Mouse (Mus musculus): ENCODE data around the gene Ensa. TPM values are rescaled to one million over a fixed set of nuclear protein-coding genes. Genes with fewer than 3 reads are reported as not detected.

Gene Ensa
- total RNA-seq, 1 experiment from 2014 or later = 109 TPM

DNA sequence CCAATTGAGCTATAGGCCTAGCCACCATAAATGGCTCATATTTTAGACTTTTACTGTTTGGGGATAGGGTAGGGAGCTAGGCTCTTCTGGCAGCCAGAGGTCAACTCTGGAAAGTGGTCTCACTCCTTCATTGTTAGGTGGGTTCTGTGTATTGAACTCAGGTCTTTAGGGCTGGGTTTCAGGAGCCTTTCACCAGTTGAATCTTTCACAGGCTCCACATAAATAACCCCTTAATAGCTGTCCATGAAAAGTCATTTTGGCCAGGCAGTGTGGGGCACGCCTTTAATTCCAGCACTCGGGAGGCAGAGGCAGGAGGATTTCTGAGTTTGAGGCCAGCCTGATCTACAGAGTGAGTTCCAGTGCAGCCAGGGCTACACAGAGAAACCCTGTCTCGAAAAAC lies 32.9 kb downstream of the Ensa start:
- ATAC-seq (replicated peaks in 1 of 2; ENCODE audit: insufficient read depth in 1 of 2, low FRiP score in 2 of 2, low TSS enrichment in 1 of 2, low read depth in 1 of 2, poor library complexity in 2 of 2, severe bottlenecking in 2 of 2) = no peak

DNA sequence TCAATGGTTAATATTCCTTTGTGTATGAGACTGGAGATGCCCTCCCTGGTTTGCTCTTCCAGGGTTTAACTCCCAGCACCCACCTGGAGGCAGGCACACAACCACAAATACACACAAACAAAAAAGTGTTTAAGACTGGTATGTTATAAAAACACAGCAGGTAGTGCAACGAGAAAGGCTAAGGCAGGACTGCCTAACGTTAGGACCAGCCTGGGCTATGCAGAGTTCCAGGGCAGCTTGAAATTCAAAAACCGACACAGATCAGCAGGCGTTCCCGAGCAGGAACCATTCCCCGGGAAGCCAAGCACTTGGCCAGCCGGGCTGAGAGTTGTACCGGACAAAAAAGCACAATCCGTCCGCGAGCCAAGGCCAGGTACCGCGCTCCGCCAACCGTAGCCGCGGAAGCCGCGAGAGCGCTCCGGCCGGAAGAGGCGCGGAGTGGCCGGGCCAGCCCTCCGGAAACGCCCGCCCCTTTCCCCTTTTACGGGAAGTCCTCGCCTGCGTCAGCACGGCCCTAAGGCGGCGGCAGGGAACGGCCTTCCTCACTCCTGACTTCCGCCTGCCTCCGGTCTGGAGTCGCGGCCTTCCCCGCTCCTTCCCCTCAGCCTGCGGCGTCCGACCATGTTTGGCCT lies 33.6 kb downstream of the Ensa start, which contains the start of gene Mcl1:
Mcl1 (plus strand) TSS at position 553 of the 632 bp plus-strand sequence.
- ATAC-seq (replicated peaks in 1 of 2; ENCODE audit: insufficient read depth in 1 of 2, low FRiP score in 2 of 2, low TSS enrichment in 1 of 2, low read depth in 1 of 2, poor library complexity in 2 of 2, severe bottlenecking in 2 of 2) = peak; percentile 63 to 75

DNA sequence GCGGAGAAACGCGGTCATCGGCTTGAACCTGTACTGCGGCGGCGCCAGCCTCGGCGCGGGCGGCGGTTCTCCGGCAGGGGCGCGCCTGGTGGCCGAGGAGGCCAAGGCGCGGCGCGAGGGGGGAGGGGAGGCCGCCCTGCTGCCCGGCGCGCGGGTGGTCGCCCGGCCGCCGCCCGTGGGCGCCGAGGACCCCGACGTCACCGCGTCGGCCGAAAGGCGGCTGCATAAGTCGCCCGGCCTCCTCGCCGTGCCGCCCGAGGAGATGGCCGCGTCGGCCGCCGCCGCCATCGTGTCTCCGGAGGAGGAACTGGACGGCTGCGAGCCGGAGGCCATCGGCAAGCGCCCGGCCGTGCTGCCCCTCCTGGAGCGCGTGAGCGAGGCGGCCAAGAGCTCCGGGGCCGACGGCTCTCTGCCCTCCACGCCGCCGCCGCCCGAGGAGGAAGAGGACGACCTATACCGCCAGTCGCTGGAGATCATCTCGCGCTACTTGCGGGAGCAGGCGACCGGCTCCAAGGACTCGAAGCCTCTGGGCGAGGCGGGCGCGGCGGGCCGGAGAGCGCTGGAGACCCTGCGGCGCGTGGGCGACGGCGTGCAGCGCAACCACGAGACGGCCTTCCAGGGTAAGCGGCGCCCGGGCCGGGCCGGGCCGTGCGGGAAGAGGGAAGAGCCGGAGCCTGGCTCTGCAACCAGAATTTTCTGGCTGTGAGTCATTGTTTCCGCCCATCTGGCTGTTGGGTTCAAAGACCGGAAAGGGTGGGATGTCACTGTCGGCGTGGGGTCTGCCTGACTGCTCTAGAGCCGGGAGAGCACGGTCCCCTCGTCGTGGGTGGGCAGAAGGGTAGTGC lies 34.3 kb downstream of the Ensa start:
- ATAC-seq (replicated peaks in 1 of 2; ENCODE audit: insufficient read depth in 1 of 2, low FRiP score in 2 of 2, low TSS enrichment in 1 of 2, low read depth in 1 of 2, poor library complexity in 2 of 2, severe bottlenecking in 2 of 2) = peak; percentile 22 to 33

DNA sequence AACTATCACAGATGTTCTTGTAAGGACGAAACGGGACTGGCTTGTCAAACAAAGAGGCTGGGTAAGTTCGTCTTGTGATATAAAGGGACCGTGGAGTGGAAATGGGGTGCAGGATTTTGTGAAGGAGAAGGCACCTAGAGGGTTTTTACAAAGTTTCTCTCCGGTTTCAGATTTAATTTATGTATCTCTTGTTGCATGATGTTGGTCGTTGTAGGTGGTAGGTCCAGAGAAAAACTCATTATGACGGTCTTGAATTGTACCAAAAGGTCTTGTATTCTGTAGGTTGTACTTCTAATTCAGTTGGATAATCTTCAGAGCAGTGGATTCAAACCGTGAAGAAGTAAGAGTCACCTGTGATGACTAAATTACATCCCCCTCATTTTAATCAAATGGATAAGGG lies 35.2 kb downstream of the Ensa start:
- ATAC-seq (replicated peaks in 1 of 2; ENCODE audit: insufficient read depth in 1 of 2, low FRiP score in 2 of 2, low TSS enrichment in 1 of 2, low read depth in 1 of 2, poor library complexity in 2 of 2, severe bottlenecking in 2 of 2) = no peak

DNA sequence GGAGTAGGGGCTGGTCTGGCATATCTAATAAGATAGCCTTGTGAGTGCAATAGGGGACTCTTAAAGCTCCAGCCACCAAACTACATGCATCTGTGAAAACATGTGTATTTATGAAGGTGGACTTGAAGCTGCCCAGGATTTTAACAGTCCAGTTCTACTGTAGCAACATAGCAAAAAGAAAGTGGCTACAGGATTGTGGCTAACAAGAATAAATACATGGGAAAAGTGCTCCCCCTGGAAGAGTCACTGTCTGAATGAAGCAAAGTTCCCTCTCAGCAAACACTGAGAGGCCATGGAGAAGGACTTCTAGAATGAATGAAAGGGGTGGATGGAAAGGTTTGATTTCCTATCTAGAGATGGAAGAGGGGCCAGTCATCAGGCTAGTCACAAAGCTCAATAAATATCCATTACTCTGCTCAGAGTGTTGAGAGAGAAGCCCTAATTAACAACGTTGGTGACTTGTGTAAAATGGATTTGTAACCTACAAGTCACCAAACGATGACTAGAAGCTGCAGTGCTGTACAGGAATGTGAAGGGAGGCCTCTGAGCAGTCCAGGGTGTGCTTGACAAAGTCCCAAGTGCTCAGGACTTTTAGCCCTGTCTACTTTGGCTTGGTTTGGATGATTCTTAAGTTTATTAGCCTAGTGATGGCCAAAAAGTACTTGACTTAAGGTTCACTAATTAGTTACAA lies 36.1 kb downstream of the Ensa start:
- no peak for ATAC-seq (replicated peaks in 1 of 2; ENCODE audit: insufficient read depth in 1 of 2, low FRiP score in 2 of 2, low TSS enrichment in 1 of 2, low read depth in 1 of 2, poor library complexity in 2 of 2, severe bottlenecking in 2 of 2)

DNA sequence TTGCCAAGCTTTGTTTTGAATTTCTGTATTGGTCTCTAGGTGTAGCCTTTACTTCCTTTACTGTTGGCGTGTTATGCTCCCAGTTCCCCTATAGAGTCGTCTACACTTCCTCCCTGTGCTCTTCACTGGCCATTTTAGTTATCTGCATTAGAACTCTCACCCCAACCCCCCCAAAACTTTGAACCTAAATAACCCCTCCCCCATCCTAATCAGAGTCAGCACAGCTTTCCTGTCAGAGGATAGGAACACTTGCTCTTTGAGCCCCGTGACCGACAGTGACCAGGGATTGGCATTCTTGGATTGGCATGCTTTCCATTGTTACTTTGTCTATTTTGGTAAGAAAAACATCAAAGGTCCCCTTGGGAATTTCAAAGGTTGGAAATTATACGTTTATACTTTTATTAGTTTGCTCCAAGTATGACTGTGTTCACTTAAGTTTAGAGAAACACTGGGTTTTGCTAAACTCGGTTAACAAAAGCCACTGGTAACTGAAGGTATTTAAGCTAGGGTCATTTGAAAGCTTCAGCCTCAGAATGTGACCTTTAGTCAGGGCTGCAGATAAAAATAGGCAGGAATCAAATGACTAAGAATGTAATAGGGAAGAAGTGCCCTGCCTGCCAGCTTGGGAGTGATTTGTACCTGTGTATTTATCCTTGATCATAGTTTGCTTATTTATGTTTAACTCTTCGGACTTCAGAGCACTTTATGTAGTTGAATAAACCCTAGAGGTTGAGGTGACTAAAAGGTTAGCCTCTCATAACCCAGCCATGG lies 37.3 kb downstream of the Ensa start:
- ATAC-seq (replicated peaks in 1 of 2; ENCODE audit: insufficient read depth in 1 of 2, low FRiP score in 2 of 2, low TSS enrichment in 1 of 2, low read depth in 1 of 2, poor library complexity in 2 of 2, severe bottlenecking in 2 of 2) = no peak

DNA sequence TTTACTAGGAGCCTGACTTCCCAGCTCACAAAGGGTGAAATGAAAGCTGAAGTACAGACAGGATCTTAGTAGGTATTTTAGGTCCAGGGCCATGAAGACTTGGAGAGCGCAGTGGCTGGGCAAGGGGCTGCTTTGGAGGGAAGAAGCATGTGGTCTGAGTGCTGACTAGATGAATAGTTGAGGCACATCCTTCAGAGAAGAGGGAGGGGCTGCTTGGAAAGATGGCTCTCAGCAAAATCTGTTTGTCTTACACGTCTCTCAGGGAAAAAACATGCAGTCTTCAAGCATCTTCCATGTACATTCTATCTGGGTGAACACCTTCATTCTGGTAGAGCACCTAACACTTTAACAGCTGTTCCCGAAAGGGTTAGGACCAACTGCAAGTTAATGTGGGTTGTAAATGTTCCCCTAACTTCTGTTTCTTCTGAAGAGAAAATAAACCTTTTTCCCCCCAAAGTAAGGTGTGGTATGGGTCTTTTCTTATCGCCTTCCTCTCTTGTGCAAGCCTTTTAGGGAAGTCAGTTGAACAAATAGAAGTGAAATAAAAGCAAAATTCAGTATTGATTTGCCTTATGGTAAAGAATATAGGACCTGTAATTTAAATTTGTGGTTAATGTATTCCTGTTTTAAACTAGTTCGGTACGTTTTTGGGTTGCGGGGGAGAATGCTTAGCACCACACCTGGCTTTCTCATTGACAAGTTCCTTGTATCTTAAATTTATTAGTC lies 38.1 kb downstream of the Ensa start:
- ATAC-seq (replicated peaks in 1 of 2; ENCODE audit: insufficient read depth in 1 of 2, low FRiP score in 2 of 2, low TSS enrichment in 1 of 2, low read depth in 1 of 2, poor library complexity in 2 of 2, severe bottlenecking in 2 of 2) = no peak

DNA sequence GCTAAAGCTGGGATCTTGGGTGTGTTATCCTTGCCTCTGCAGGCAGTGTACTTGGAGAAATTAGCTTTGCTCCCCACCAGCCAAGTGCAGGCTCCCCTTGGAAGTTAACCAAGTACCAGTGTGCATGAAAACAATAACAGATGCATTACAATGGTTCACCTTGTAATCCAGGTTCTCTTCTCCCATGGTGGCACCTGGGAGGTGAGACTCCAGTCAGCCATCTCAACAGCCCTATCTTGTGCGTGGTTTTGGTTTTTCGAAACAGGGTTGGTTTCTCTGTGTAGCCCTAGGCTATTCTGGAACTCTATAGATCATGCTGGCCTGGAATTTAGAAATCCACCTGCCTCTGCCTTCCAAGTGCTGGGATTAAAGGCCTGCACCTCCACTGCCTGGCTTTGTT lies 38.7 kb downstream of the Ensa start:
- no peak for ATAC-seq (replicated peaks in 1 of 2; ENCODE audit: insufficient read depth in 1 of 2, low FRiP score in 2 of 2, low TSS enrichment in 1 of 2, low read depth in 1 of 2, poor library complexity in 2 of 2, severe bottlenecking in 2 of 2)

DNA sequence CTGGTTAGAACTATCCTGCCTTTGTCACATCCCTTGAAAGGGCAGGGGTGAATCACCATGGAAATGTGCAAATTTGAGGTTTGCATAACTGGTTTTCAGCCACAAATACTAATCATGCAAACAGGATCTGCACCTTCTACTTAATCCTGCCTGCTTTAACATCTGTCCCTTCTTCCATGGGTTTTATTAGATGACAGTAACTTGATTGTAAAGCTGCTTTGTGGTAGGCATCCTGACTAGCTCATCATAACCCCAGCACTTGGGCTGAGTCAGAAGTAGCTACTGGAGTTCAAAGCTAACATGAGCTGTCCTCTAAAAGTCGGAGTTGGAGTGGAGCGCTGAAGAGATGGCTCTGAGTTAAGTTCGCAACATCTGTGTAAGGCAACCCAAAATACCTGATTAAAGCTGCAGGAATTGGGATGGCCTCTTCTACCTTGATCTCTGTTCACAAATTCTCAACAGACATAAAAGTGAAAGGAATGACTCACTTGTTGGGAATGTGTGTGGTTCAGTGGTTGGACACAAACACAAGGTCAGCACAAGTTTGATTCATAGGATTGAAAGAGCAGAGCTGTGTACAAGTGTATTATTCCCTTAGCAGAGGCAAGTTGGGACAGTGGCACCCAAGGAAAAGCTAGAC lies 39.3 kb downstream of the Ensa start:
- no peak for ATAC-seq (replicated peaks in 1 of 2; ENCODE audit: insufficient read depth in 1 of 2, low FRiP score in 2 of 2, low TSS enrichment in 1 of 2, low read depth in 1 of 2, poor library complexity in 2 of 2, severe bottlenecking in 2 of 2)

DNA sequence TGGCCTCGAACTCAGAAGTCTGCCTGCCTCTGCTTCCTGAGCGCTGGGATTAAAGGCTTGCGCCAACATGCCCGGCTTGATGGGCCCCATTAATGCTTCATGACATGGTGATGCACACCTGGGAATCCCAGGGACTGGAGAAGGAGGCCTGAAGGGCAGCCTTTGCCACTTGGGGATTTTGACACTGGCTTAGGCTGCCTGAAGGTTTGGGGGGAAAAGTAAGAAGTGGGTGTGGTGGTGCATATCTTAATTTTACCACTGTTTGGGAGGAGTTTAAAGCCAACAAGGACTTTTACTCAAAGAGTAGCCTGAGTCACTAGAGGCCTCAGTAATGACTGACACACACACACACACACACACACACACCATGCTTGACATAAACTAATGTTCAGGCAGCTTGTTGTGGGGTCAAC lies 40.2 kb downstream of the Ensa start:
- ATAC-seq (replicated peaks in 1 of 2; ENCODE audit: insufficient read depth in 1 of 2, low FRiP score in 2 of 2, low TSS enrichment in 1 of 2, low read depth in 1 of 2, poor library complexity in 2 of 2, severe bottlenecking in 2 of 2) = no peak

DNA sequence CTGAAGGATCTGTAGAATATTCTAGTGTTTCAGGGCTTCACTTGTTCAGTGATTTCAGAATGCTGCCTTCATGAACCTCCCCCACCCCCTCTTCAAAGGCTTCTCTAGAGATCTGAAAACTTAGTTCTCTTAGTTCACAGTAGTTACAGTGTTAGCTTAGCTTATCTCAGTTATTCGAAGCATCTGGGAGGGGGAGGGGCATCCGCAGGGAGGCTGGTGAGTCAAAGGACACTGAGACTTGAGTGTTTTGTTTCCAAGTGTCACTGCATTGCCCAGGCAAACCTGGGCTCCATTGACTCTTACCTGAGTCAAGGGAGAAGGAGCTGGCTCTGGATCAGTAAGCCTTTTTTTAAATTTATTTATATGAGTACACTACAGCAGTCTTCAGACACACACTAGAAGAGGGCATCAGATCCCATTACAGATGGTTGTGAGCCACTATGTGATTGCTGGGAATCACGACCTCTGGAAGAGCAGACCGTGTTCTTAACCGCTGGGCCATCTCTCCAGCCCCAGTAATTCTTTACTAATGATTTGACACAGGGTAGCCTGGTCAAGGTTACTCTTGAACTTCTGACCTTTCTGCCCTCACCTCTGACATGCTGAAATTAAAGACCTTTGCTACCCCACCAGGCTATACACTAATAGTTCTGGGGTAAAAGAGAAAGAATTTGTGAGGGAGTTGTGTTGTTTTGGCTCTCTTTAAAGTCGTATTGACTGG lies 41.5 kb downstream of the Ensa start:
- no peak for ATAC-seq (replicated peaks in 1 of 2; ENCODE audit: insufficient read depth in 1 of 2, low FRiP score in 2 of 2, low TSS enrichment in 1 of 2, low read depth in 1 of 2, poor library complexity in 2 of 2, severe bottlenecking in 2 of 2)

DNA sequence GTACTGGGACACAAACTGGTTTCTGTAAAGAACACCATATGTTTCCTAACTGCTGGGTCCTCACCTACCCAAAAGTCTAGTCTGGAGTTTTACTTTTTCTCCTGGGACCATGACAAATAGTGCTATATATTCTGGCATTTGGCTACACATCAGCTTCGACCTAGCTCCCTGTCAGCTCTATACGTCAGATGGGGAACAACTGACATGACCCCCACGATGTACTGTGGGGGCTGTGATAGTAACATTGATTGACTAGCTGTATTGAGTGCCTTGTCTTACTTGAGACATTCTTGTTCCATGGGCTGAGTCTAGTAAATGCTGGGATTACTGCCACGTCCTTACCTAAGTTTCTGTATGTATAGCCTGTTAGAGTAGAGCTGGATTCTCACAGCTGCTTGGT lies 42.7 kb downstream of the Ensa start:
- no peak for ATAC-seq (replicated peaks in 1 of 2; ENCODE audit: insufficient read depth in 1 of 2, low FRiP score in 2 of 2, low TSS enrichment in 1 of 2, low read depth in 1 of 2, poor library complexity in 2 of 2, severe bottlenecking in 2 of 2)

DNA sequence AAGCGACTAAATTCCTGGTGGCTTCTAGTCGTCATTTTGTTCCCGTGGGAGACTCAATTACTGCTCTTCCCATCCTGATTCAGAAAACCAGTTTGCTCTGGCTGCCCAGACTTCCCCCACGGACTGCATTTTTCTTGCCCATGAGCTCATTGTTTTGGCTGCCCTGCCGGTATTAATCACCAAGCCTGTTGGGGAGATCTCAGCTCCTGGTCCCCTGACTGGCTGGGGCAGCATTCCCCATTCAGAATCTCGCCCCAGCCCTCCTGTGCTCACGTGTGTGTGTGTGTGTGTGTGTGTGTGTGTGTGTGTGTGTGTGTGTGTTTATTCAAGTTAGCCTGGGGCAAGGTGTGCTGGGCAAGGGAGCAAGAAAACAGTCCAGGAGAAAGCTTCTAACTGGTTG lies 43.2 kb downstream of the Ensa start:
- no peak for ATAC-seq (replicated peaks in 1 of 2; ENCODE audit: insufficient read depth in 1 of 2, low FRiP score in 2 of 2, low TSS enrichment in 1 of 2, low read depth in 1 of 2, poor library complexity in 2 of 2, severe bottlenecking in 2 of 2)

DNA sequence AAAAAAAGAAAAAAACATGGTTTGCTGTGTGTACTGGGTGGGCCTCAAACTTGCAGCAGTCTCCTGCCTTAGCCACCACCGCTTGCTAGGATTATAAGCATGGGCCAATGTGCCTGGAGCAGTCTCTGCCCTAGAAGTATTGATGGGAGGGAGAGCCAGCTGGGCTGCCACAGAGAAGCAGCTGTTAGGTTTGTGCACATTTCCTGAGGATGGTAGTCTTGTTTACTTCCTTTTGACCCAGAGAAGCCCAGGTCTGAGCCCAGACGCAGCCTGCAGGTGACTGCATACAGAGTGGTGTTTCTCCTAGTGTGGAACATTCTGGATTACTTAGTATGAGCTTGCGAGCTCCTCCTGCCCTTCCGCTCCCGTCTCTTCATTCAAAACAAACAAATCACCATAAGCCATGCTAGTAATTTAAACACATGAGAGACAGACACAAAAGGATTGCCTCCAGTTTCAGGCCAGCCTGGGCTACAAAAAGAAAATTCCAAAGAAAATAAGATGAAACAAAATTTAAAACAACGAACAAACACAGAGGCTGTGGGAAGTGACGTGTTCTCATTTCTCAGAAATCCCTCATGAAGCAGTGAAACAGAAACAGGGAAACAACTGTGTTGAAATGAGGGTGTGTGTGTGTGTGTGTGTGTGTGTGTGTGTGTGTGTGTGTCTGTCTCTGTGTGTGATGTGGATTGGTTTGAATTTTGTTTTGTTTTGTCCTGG lies 44.0 kb downstream of the Ensa start:
- ATAC-seq (replicated peaks in 1 of 2; ENCODE audit: insufficient read depth in 1 of 2, low FRiP score in 2 of 2, low TSS enrichment in 1 of 2, low read depth in 1 of 2, poor library complexity in 2 of 2, severe bottlenecking in 2 of 2) = peak; percentile 27 to 34; a peak in 3 of 4 replicates

DNA sequence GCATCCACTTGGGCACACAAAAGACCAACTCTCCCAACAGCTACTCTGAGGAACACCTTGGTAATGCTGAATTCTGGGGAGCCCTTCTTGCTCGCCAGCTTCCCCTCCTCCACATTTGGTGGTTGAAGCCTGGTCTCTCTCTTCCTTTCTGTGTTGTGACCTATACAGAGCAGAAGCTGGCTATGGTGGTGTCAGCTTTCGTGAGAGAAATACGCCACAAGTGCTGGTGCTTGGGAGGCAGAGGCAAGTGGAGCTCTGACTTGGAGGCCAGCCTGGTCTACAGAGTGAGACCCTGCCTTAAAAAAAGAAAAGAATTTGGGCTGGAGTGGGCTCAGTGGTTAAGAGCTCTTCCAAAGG lies 44.5 kb downstream of the Ensa start:
- peak; percentile 5 to 34; a peak in 1 of 4 replicates for ATAC-seq (replicated peaks in 1 of 2; ENCODE audit: insufficient read depth in 1 of 2, low FRiP score in 2 of 2, low TSS enrichment in 1 of 2, low read depth in 1 of 2, poor library complexity in 2 of 2, severe bottlenecking in 2 of 2)

All from hematopoietic stem cell, adult 5-6 weeks (primary cell).